Mouse (Mus musculus) hindbrain, embryonic 12.5 days (tissue): ENCODE data around the gene Ncoa1. TPM values are rescaled to one million over a fixed set of nuclear protein-coding genes. Genes with fewer than 3 reads are reported as not detected.

Source experiments
- ATAC-seq: fragments of 200-750 bp; cut with Nextera tagmentation; 2 replicates; pipeline ENCODE4 v1.8.0; 2017; ENCODE audit warnings: moderate TSS enrichment; ENCODE audit not compliant: low FRiP score
- H3K27ac ChIP-seq: fragments of 300-500 bp; sonication (generic); 2 replicates; pipeline ENCODE4 v1.5.1; 2016; ENCODE audit warnings: mild to moderate bottlenecking
- H3K27me3 ChIP-seq: fragments of 300-500 bp; sonication (generic); 2 replicates; pipeline ENCODE4 v1.6.1; 2016; ENCODE audit warnings: mild to moderate bottlenecking
- H3K36me3 ChIP-seq: fragments of 300-500 bp; sonication (generic); 2 replicates; pipeline ENCODE4 v1.6.1; 2016; ENCODE audit warnings: mild to moderate bottlenecking
- H3K4me1 ChIP-seq: fragments of 300-500 bp; sonication (generic); 2 replicates; pipeline ENCODE4 v1.6.1; 2016
- H3K4me2 ChIP-seq: fragments of 300-500 bp; sonication (generic); replicated peaks from 2 replicates; pipeline ENCODE4 v1.6.1; 2016; ENCODE audit warnings: mild to moderate bottlenecking
- H3K4me3 ChIP-seq: fragments of 300-500 bp; sonication (generic); 2 replicates; pipeline ENCODE4 v1.5.1; 2016; ENCODE audit warnings: mild to moderate bottlenecking
- H3K9ac ChIP-seq: fragments of 300-500 bp; sonication (generic); 2 replicates; pipeline ENCODE4 v1.6.1; 2016; ENCODE audit warnings: mild to moderate bottlenecking, moderate library complexity
- H3K9me3 ChIP-seq: fragments of 300-500 bp; sonication (generic); replicated peaks from 2 replicates; pipeline ENCODE4 v1.6.1; 2016; ENCODE audit warnings: mild to moderate bottlenecking
- WGBS: fragments of 180-500 bp; shearing (Covaris S2); methylation state at CpG from one replicate; pipeline ENCODE4 v1.1.7; 2016; 5-methylcytosine and 5-hydroxymethylcytosine counted together
- polyA plus RNA-seq: library from polyadenylated mRNA; unstranded; fragments of >200 nt; fragmentation: Nextera tagmentation; extraction: Ambion mirVana; gene quantifications from 2 replicates; pipeline ENCODE4 v1.2.1, GENCODE M21; 2016

Ncoa1 gene
- polyA plus RNA-seq, 1 experiment from 2014 or later, result 9.9 TPM

DNA sequence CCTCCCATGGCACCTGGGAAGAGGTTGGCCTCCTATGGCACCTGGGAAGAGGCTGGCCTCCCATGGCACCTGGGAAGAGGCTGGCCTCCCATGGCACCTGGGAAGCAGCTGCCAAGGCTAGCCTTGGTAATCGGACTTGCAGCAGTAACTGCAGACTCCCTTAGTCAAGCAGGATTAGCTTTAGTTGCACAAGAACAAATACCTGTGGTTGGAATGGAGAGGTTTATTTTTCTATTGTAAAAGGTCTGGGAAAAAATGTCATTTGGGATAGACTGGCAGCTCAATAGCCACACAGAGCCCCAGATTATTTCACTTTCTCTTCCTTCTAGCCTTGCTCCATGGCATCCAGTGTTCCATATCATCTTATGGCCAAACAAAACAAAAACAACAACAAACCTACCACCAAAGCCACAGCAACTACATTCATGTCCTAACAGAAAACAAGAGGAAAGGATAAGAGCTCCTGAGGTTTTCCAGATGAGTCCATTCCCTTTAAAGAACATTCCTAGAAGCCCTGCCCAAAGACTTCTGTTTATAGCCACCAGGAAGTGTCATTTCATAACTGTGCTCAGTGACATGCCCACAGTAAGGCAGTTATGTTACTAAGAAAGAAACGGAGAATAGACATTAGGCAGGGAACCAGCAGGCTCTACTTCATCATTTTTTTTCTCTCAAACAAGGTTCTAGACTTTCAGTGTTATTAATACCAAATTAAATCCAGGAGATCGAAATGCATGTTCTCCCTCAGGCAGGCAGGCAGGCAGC, 46.7 kb downstream of the Ncoa1 start:
- H3K4me3 ChIP-seq, result no peak overlapping the region
- WGBS, result 75% methylated on average over 3 of the region's 3 CpGs
- H3K27ac ChIP-seq, result no peak overlapping the region
- no peaks in the 10 kb centered on the region for H3K27me3 ChIP-seq
- no peaks in the 10 kb centered on the region for H3K36me3 ChIP-seq
- H3K9me3 ChIP-seq, result no peaks in the 10 kb centered on the region
- no peaks in the 10 kb centered on the region for H3K4me1 ChIP-seq
- no peak for ATAC-seq
- H3K4me2 ChIP-seq, result no peak overlapping the region
- no peak overlapping the region for H3K9ac ChIP-seq

- Histone ChIP-seq H3K4me2 (no peak overlapping the region), H3K4me3 (no peak overlapping the region), H3K9me3 (no peaks in the 10 kb centered on the region), H3K27me3 (no peaks in the 10 kb centered on the region), H3K27ac (no peak overlapping the region), H3K4me1 (no peaks in the 10 kb centered on the region), H3K36me3 (no peaks in the 10 kb centered on the region), H3K9ac (no peak overlapping the region)
- WGBS, result 82% methylated on average over 4 of the region's 4 CpGs
- no peak for ATAC-seq
Observed at GRCm38 (mm10) chr12:4418824-4419223, 58.2 kb downstream of the Ncoa1 start.

DNA sequence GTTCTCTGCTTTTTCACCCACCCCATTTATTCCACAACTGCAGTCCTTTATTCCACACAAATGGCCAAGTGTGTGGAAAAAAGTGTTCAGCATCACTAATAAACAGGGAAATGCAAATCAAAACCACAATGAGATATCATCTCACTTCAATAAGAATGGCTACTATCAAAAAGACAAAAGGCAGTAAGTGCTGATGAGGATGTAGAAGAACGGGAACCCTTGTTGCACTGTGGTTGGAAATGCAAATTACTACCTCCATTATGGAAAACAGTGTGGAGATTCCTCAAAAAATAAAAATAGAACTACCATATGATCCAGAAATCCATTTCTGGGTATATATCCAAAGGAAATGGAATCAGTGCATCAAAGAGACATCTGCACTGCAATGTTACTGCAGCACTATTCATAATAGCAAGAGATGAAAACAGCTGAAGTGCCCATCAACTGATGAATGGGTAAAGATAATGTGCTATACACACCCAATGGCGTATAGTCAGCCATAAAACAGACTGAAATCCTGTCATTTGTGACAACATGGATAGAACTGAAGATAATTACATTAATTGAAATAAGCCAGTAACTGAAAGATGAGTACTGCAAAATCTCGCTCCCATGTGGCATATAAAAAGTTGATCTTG, 59.2 kb downstream of the Ncoa1 start:
- H3K4me2 ChIP-seq, result no peak overlapping the region
- no peaks in the 10 kb centered on the region for H3K4me1 ChIP-seq
- no peaks in the 10 kb centered on the region for H3K27me3 ChIP-seq
- no peak overlapping the region for H3K4me3 ChIP-seq
- H3K27ac ChIP-seq, result no peak overlapping the region
- 80% methylated on average over 3 of the region's 3 CpGs for WGBS
- ATAC-seq, result no peak
- no peak overlapping the region for H3K9ac ChIP-seq
- H3K36me3 ChIP-seq, result no peaks in the 10 kb centered on the region
- no peaks in the 10 kb centered on the region for H3K9me3 ChIP-seq

GRCm38 (mm10) chr12:4407085-4407484, 69.9 kb downstream of the Ncoa1 start:
- no peaks in the 10 kb centered on the region for H3K9me3 ChIP-seq
- no peak for ATAC-seq
- H3K4me1 ChIP-seq, result no peaks in the 10 kb centered on the region
- H3K4me3 ChIP-seq, result no peak overlapping the region
- H3K27me3 ChIP-seq, result no peaks in the 10 kb centered on the region
- H3K36me3 ChIP-seq, result no peaks in the 10 kb centered on the region
- no peak overlapping the region for H3K4me2 ChIP-seq
- no peak overlapping the region for H3K9ac ChIP-seq
- 79% methylated on average over 2 of the region's 2 CpGs for WGBS
- no peak overlapping the region for H3K27ac ChIP-seq

DNA sequence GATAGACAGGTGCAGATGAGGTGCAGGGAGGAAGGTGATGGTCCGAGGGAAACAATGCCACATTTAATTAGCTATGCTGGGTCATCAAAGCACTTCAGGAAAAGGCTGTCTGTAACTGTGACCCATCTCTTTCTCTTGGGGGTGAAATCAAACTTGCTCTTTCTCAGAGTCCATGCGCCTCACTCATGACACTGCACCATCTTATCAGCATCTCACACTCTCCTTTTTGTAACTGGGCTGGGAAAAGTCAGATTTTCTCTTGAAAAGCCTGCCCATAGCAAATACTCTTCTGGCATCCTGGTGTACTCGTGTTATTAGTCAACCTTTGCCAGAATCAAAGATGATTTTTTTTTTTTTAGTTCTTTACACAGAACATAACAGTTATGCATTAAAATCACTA, 70.8 kb downstream of the Ncoa1 start:
- H3K4me2 ChIP-seq, result no peak overlapping the region
- no peaks in the 10 kb centered on the region for H3K36me3 ChIP-seq
- no peak overlapping the region for H3K27ac ChIP-seq
- no peak overlapping the region for H3K9ac ChIP-seq
- WGBS, result 77% methylated on average over 3 of the region's 3 CpGs
- H3K27me3 ChIP-seq, result no peaks in the 10 kb centered on the region
- ATAC-seq, result no peak
- H3K4me3 ChIP-seq, result no peak overlapping the region
- no peaks in the 10 kb centered on the region for H3K4me1 ChIP-seq
- no peaks in the 10 kb centered on the region for H3K9me3 ChIP-seq

DNA sequence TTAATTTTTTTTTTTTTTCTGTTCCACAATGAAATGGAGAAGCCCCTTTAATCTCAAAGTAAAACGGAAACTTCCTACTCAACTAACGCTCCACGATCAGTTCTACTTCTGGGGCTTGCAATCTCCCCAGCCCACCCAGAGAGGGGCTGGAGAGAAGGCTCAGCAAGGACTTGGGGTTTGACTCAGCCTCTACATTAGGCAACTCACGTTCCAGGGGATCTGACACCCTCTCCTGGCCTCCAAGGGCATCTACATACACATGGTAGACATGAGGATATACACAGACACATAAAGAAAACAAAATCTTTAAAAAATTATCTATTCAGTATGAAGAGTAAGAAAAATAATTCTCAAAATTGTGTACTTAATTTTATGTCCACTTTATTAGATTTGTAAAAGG, 73.8 kb downstream of the Ncoa1 start:
- H3K4me1 ChIP-seq, result no peaks in the 10 kb centered on the region
- H3K36me3 ChIP-seq, result no peaks in the 10 kb centered on the region
- H3K9me3 ChIP-seq, result no peaks in the 10 kb centered on the region
- no peak overlapping the region for H3K4me2 ChIP-seq
- H3K27me3 ChIP-seq, result no peaks in the 10 kb centered on the region
- H3K27ac ChIP-seq, result no peak overlapping the region
- H3K4me3 ChIP-seq, result no peak overlapping the region
- WGBS, result 69% methylated on average over 4 of the region's 4 CpGs
- no peak for ATAC-seq
- H3K9ac ChIP-seq, result no peak overlapping the region

- 64% methylated on average over 7 of the region's 7 CpGs for WGBS
Observed at GRCm38 (mm10) chr12:4396221-4396620, 80.8 kb downstream of the Ncoa1 start.

GRCm38 (mm10) chr12:4392590-4392989, 84.4 kb downstream of the Ncoa1 start:
- H3K4me3 ChIP-seq, result no peak overlapping the region
- no peak overlapping the region for H3K27ac ChIP-seq
- H3K9me3 ChIP-seq, result no peaks in the 10 kb centered on the region
- H3K9ac ChIP-seq, result no peak overlapping the region
- whole genome bisulfite sequencing, result 80% methylated on average over 2 of the region's 2 CpGs
- no peaks in the 10 kb centered on the region for H3K4me1 ChIP-seq
- no peaks in the 10 kb centered on the region for H3K36me3 ChIP-seq
- H3K27me3 ChIP-seq, result no peaks in the 10 kb centered on the region
- H3K4me2 ChIP-seq, result no peak overlapping the region
- ATAC-seq, result no peak

More at GRCm38 (mm10) chr12:4396221-4396620, 80.8 kb downstream of the Ncoa1 start:
- Histone ChIP-seq H3K27ac (no peak overlapping the region), H3K9ac (no peak overlapping the region), H3K4me1 (no peaks in the 10 kb centered on the region), H3K9me3 (no peaks in the 10 kb centered on the region), H3K4me3 (no peak overlapping the region), H3K36me3 (no peaks in the 10 kb centered on the region), H3K27me3 (no peaks in the 10 kb centered on the region), H3K4me2 (no peak overlapping the region)
- ATAC-seq, result no peak

DNA sequence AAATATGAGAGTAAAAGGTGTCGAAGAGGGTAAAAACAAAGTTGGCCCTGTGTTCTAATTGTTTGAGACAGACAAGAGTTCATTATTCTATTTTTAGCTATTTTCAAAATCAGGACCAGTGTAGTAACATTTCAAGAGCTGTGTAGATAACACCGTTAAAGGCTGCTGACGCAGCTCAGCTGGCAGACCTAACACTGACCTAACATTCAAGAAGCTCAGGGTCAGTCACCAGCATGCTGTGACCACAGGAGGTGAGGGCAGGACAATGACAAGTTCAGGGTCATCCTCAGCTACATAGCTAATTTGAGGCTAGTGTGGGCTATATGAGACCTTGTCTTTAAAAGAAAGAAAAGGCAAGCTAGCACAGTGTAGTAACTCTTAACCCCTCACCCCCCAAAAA, 84.9 kb downstream of the Ncoa1 start:
- Histone ChIP-seq H3K36me3 (no peaks in the 10 kb centered on the region), H3K4me2 (no peak overlapping the region)
- ATAC-seq, result no peak

GRCm38 (mm10) chr12:4391256-4391655, 85.7 kb downstream of the Ncoa1 start:
- 64% methylated on average over 4 of the region's 4 CpGs for WGBS
- H3K27ac ChIP-seq, result no peak overlapping the region
- ATAC-seq, result no peak
- no peaks in the 10 kb centered on the region for H3K9me3 ChIP-seq
- H3K27me3 ChIP-seq, result no peaks in the 10 kb centered on the region
- no peak overlapping the region for H3K4me2 ChIP-seq
- H3K4me1 ChIP-seq, result no peaks in the 10 kb centered on the region
- H3K9ac ChIP-seq, result no peak overlapping the region
- no peaks in the 10 kb centered on the region for H3K36me3 ChIP-seq
- no peak overlapping the region for H3K4me3 ChIP-seq

More for the DNA sequence above, 84.9 kb downstream of the Ncoa1 start:
- Histone ChIP-seq H3K27me3 (no peaks in the 10 kb centered on the region), H3K4me1 (no peaks in the 10 kb centered on the region), H3K9ac (no peak overlapping the region), H3K27ac (no peak overlapping the region), H3K4me3 (no peak overlapping the region), H3K9me3 (no peaks in the 10 kb centered on the region)
- WGBS, result 79% methylated on average over 3 of the region's 3 CpGs

DNA sequence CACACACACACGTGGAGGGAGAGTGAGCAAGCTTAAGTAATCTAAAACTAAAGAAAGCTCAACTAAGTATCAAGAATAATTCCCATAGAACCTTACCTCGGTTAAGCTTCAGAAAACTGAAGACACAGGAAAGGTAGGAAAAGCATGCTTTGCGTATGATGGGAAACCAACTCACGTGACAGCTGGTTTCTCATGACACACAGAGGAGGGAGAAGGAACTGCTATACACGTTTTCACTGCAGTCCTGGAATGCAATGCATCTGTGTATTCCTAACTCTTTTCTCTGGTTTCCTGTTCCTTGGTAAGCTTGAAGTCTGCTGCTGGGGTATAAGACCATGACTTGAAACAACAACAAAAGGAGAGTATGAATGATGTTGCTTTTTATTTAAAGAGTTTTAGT, 86.3 kb downstream of the Ncoa1 start:
- no peaks in the 10 kb centered on the region for H3K9me3 ChIP-seq
- 68% methylated on average over 5 of the region's 5 CpGs for WGBS
- H3K27me3 ChIP-seq, result no peaks in the 10 kb centered on the region
- H3K9ac ChIP-seq, result no peak overlapping the region
- H3K4me1 ChIP-seq, result no peaks in the 10 kb centered on the region
- no peak overlapping the region for H3K4me2 ChIP-seq
- H3K27ac ChIP-seq, result no peak overlapping the region
- no peak overlapping the region for H3K4me3 ChIP-seq
- no peaks in the 10 kb centered on the region for H3K36me3 ChIP-seq
- no peak for ATAC-seq

DNA sequence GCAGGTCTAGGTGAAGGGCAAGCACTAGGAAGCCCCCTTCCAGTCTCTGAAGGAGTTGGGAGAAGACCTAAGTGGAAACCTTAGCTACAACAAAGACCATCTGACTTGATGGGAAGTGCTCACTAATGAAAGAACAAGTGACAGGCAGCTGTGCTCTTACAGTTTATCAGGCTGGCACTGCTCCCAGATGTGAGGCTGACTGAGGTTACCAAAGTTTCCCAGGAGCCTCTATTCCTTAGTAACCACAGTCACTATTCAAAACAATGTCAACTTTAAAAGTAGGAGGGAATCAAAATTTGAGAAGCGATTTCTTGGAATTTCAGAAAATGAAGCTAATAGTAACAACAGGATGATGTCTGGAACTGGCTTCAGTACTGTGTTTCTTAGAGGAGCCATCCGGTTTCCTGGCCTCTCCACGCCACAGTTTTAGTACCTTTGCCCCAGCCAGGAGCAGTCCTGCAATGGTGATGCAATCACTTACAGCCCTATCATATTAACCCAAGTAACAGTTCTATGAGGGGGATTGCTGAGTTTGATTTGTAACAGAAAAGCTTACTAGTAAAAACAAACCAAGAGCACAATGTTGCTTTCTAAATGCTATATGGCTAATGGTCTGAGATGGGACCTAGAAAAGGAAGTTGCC, 90.8 kb downstream of the Ncoa1 start:
- H3K4me3 ChIP-seq, result no peak overlapping the region
- no peaks in the 10 kb centered on the region for H3K36me3 ChIP-seq
- no peaks in the 10 kb centered on the region for H3K9me3 ChIP-seq
- H3K9ac ChIP-seq, result no peak overlapping the region
- no peaks in the 10 kb centered on the region for H3K27me3 ChIP-seq
- no peak for ATAC-seq
- H3K4me1 ChIP-seq, result no peaks in the 10 kb centered on the region
- WGBS, result 83% methylated on average over 3 of the region's 3 CpGs
- H3K4me2 ChIP-seq, result no peak overlapping the region
- H3K27ac ChIP-seq, result no peak overlapping the region
